Mouse (Mus musculus) layer of hippocampus, postnatal 25 days (tissue): ENCODE results near the gene Ncln. TPM values are rescaled to one million over a fixed set of nuclear protein-coding genes. Genes with fewer than 3 reads are reported as not detected.

ENCODE experiments used
- DNase-seq, 2 experiments: peaks; one replicate each; pipeline ENCODE4 v3.0.0; 2022; ENCODE audit warnings: mixed read lengths in 2 of 2, low spot score in 1 of 2; ENCODE audit errors: extremely low spot score in 1 of 2
- total RNA-seq, 2 experiments: library from RNA; stranded (reverse); gene quantifications; 2 replicates each; pipeline ENCODE4 v1.2.3; 2021

Ncln gene
- total RNA-seq, 2 experiments from 2014 or later, result 83.0 to 94.6 TPM

DNA sequence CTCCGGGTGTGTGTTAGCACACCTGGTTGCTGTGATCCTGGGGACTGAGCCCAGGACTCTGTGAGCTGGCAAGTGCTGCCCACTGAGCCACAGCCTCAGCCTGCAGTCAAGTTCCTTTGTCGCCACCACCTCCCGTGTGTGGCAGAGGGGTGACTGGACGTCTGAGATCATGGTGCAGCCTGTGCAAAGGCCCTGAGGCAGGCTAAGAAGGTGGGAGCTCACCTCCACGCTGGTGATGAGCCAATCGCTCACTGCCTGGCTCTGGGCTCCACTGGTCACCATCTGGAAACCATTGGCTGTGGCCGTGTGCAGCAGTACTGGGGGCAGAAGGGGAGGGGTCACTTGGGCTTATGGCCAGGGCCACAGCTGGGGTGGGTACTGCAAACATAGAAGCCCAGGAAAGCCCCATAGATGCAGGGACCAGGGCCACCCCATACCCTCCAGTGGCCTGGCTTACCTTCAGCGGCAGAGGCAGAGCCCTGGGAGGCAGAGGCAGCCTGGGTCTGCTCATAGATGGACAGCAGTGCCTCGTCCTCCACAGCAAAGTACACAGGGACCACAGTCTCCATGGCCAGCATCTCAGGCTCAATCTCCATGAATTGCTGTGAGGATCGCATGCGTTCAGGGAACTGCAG is 3.5 kb downstream of the Ncln start:
- DNase-seq, result no peak

DNA sequence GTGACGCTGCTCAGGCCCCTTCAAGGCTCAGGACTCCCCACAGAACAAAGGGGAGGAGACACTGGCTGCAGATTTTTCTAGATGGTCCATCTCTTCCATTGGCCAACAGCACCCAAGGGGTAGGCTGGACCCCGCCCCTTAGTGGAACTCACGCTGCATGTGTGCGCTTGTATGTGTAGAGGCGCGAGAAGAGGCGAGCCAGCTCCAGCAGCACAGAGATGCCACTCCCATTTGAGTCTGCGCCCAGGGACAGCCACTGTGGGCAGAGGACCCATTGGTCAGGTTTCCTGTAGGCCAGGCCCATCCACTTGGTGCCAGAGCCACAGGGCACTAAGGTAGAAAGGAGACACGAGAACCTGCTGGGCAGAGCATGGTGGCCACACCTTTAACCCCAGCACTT is 5.2 kb downstream of the Ncln start:
- no peak for DNase-seq

DNA sequence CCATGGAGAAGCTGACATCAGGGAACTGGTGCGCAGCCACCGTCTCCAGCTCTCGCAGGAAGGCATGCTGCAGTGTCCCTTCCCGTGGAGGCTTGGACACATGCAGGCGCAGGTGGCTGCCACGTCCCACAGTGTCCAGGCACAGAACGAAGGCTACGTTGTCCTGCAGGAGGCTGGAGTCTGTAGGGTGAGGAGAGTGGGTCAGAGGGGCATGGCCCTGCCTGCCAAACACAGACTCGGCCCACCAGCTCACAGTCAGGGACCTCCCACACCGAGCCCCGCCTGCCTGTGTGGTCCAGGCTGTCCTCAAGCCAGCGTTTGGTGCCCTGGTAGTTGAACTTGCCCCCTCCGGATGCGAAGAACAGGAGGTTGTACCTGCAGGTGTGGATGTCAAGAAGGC is 6.3 kb downstream of the Ncln start:
- no peak for DNase-seq

DNA sequence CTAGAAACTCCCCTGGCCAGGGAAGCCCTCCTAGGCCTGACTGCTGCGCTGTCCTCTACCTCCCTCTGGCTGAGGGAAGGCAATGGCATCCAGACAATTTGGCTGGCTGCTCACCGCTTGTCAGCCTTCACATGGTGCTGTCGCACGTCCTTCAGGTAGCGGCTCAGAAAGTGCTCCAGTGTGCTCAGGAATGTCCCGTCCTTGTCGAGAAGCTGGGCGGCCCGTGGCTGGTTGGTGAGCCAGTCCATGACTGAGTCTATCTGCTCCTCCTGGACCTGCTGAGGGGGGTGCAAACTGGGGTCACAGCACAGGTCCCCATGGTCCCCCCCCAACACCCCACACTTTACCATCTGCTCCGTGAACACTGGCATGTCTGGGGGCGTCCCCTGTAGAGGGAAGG is 8.1 kb downstream of the Ncln start:
- DNase-seq, result no peak

DNA sequence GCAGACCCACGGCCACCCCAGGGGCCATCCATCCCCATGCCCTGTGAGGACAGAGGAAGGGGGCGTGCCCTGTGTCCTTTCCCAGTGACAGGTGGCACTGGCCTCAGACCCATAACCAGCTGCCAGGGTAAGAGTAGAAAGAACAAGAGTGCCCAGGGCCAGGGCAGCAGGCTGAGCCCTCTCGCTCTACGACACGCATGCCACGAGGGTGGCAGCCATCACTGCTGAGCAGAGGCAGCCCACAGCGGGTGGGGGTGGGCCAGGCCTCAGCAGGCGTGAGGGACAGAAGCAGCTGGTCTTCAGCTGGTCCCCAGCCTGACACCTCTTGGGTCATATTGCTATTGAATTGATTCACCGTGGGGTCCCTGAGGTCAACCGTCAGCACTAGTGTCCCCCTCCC is 9.7 kb downstream of the Ncln start:
- no peak for DNase-seq

DNA sequence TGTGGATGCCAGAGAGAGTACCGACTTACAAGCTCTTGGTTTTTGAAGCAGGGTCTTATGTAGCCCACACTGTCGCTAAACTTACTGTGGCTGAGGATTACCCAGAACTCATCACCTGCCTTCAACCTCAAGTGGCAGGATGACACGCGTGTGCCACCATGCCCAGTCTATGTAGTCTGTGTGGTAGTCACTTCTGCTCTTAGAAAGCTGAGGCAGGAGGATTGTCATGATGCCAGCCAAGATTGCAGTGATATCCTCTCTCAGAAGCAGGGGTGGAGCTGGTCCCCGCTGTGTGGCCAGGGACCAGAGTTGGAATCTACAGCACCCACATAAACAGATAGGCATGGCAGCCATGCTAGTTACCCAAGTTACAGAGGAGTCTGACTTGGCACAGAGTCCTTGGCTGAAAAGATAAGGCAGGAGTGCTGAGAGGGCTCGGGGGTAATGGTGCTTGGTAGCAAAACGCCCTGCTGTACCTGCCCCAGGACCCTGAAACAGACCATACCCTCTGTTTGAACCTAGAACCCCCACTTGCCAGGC is 10.6 kb downstream of the Ncln start:
- DNase-seq, result no peak

DNA sequence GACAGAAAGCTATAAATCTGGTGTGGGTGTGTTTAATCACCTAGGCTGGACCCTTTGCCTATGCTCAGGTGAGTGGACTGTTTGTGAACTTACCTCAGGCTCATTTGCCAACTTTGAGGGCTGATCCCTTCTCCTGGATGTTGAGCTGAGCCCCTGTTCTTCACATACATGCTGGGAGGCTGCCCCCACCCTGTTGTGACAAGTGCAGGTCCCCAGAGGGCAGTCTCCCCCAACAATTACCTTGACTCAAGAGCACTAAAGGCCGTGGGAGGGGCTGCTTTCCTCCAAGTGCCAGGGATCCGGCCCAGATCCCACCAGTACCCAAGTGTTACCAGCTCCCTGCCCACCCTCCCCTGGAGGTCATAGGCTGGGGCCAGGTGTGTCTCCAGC is 11.1 kb downstream of the Ncln start:
- DNase-seq, result no peak

DNA sequence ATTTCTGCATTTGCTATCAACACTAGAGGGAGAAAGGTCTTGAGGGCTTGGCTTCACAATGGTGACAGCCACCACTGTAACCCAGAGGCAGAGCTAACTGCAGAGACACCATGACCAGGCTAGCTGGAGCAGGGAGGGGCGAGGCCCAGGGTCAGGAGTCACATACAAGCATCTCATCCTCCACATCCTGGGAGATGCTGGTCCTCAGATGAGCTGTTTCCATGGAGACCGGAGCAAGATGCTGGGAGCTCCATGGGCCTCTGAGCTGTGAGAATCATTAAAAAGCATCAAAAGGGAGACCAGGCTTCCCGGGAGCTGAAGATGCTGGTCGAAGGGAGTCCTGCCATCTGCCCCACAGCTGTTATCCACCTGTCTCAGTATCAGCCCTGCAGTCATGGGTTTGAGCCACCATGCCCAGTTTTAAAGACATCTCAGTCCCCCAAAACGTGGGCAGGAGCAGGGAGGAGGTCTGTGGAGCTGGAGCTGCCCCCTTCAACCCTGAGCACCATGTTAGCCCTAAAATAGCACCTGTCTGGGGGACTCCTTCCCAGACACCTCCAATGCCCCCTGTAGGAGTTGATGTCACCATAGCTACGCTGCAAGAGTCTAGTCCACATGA is 11.6 kb downstream of the Ncln start:
- DNase-seq, result no peak

DNA sequence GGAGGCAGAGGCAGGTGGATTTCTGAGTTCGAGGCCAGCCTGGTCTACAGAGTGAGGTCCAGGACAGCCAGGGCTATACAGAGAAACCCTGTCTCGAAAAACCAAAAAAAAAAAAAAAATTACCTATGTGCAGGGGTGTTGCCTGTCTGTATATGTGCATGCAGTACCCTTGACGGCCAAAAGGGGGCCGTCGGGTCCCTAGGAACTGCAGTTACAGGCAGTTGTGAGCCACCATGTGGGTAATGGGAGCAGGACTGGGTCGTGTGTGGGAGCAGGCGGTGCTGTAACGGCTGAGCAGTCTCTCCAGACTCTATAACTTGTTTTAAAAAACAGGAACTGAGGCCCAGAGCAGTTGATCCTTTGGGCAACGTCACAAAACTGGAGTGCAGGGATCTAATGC is 12.2 kb downstream of the Ncln start:
- DNase-seq, result no peak

DNA sequence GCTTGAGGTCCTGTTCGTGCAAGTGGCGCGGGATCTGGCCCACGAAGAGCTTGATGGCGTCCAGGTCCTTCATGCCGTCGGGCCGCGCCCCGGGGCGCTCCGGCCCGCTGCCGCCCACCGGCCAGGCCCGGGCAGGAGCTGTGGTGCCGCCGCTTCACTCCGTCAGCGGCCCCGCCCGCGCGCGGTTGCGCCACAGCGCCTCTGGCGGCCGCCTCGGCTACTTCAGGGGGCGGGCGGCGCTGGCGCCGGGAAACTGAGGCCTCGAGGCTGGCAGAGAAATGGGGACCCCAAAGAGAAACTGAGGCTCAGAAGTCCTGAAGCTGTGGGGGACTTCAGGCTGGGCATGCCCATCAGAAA is 13.7 kb downstream of the Ncln start, which contains the start of gene Celf5:
Celf5 (minus strand) TSS at position 177 of the 357 bp plus-strand sequence.
- DNase-seq, result peak; percentile 72 to 74

DNA sequence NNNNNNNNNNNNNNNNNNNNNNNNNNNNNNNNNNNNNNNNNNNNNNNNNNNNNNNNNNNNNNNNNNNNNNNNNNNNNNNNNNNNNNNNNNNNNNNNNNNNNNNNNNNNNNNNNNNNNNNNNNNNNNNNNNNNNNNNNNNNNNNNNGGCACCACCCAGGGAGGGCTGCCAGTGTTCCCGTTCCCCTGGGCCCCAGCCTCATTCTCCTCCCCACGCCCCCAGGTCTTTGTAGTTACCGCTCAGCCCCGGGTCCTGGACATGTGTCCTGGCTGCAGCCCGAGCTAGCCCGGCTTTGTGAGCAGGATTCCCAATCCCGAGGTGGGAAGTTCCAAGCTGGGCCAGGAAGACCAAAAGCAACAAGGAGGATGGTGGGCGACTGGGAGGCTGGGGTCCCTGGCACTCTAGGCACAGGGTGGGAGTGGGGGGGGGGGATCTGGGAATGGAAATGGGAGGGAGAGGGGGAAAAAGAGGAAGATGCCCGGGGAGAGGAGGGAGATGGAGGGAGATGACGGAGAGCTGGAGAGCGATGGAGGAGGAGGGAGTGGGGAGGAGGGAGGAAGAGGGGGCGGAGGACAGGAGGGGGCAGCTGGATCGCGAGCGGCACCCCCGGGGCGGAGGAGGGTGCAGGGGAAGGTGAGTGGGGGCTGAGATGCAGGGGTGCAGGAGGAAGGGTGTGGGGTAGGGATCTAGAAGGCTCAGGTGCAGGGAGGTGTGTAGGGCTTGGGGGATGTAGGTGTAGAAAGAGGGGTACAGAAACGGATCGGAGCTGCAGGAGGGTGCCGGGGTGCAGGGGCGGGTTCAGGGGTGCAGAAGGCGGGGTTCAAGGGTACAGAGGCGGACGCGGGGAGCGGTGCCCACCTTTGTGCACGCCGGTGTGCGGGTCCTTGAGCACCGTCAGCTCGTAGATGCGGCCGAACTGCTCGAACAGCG is 14.3 kb downstream of the Ncln start:
- no peak for DNase-seq

DNA sequence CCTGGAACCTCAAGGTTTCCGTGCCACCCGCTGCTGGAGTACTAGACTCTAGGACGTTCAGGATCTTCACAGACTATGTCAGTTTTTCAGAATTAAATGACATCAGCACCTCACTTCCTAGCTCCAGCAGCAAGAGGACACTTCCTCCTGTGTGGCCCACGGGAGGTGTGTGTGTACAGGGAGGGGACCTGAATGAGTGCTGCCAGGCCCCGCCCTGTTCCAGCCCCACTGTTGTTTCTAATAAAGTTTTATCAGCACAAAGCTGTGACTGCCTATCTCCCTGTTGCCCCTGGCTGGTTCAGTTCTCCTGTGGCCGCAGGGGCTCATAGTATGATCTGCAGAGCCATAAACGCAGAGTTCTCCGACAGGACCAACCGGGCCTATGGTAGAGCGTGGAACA is 21.7 kb downstream of the Ncln start:
- DNase-seq, result no peak

DNA sequence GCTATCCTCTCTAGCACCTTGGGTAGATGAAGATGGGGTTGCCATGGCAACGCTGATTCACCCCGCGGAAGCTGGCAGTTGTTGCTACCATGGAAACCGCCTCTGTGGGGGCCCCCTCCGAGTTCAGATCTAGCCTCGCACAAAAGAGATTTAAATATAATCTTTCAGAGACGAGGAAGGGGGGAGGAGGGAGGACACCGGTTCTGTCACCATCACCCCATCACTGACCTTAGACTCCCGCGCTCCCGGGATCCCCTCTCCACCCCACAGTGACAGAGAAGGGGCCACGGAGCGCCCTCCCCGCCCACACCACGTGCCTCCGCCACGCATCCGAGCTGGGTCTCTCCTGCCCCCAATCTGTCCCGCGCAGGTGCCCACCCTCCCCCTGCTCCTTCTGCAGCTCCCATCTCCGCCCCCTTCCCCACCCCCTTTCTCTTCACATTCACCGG is 23.2 kb downstream of the Ncln start:
- peak in 1 of 2 experiments; percentile 71 for DNase-seq

DNA sequence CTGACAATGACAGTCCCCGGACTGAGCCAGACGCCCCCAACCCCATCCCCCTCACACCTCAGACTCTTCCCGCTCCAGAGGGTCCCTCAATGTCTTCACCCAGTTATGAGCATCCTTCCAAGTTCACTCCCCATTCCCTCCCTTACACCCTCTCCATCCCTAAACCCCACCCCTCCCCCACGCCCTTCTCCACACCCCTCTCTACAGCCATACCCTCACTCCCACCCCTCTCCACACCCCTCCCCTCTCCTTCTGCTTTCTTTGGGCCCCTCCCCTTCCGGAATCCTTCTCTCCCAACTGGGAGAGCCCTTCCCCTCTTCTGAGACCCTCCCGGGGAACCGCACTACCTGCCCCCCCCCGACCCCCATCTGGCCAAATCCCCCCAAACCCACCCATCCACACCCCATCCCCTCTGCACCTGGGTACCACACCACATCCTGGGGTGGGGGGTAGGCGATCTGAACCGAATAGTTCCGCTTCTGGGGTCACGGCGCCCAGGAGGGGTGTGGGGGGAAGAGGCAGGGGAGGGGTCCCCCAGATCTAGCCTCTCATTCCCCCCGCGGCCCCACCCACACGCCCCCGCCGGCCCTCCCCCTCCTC is 23.7 kb downstream of the Ncln start:
- DNase-seq, result no peak

DNA sequence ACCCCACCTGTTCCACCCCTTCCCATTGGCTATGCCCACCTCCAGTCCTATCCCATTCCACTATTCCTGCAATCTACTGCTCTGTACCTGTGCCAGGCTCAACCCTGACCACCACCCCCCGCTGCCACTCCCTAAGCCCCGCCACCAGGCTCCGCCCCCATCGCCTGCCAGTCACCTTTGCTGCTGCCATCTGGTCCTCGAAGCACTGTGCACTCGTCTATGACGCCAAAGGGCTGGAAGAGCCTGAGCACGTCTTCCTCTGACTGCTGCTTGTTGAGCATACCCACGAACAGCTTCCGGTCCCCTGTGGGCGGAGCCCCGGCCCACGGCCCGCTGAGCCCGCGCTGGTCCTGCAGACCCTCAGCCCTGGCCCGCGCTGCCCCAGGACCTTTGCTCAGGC is 25.7 kb downstream of the Ncln start:
- DNase-seq, result no peak

DNA sequence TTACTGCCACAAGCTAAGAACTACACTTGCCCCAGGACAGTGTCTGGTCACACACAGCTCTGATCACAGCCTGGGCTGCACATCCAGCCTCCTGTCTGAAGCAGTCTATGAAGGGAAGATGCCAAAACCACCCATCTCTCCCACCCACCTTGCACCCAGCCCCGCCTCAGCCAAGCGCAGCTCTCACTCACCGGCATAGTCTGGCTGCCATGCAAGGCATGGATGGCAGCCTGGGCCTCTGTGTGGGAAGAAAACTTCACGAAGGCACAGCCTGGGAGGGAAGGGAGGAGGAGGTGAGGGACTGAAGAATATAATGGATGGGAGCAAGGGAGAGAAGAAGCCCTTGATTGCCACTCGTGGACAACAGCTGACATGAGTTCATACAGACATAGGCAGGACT is 26.9 kb downstream of the Ncln start:
- no peak for DNase-seq

DNA sequence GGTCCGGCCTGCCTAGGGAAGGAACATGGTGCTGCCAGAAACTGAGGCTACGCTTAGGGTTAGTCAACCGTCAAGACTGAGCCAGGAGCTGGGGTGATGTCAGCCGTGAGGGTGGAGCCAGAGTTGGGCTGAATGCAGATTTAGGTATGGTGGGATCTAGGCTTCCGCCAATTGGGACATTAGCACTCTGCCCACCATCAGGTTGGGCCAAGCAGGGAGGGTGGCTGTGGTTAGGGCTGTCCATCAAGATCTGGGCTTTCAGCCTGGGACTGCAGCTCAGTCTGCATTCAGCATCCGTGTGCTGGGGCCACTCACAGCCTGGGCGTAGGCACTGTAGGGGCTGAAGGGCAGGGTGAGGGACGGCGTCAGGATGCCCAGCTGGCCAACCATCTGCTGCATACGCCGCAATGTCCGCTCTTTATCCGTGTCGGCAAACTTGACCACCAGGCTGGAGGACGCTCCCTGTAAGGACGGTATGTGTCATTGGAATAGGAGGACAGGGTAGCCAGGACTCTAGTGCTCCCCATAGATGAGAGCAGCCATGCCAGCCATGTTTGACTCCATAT is 28.4 kb downstream of the Ncln start:
- DNase-seq, result peak in 1 of 2 experiments; percentile 5

DNA sequence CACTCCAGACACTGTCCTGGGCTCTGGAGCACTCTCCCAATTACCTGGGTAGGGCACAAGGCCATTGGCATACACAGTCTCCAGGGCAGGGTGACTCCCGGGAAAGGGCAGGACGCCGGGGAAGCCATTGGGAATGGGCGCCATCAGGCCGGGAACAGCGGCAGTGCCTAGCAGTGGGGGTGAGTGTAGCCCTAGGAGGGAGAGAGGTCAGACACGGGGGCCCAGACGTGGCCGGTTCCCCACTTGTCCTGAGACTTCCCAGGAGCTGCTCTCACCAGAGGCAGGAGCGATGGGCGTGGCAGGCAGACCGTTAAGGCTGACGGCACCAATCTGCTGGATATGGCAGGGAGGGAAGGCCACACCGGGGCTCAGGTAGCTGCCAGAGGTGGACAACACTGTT is 29.3 kb downstream of the Ncln start:
- peak in 1 of 2 experiments; percentile 3 for DNase-seq

DNA sequence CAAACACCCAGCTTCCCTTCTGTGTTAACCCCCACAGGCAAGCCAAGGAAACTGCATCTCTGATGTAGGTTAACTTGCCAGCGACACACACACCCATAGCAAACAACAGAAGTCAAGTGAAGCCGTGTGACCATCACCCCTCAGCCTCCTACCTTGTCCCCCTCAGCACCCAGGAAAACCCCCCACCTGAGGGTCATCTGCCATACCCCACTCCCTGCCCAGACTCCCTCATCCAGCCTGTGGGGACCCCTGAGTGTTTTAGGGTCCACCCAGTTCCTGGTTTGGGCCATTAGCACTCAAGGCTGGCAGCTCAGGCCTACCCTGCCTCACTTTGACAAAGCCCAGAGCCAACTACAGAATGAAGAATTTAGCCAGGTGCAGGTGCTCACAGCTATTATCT is 30.1 kb downstream of the Ncln start:
- DNase-seq, result no peak

DNA sequence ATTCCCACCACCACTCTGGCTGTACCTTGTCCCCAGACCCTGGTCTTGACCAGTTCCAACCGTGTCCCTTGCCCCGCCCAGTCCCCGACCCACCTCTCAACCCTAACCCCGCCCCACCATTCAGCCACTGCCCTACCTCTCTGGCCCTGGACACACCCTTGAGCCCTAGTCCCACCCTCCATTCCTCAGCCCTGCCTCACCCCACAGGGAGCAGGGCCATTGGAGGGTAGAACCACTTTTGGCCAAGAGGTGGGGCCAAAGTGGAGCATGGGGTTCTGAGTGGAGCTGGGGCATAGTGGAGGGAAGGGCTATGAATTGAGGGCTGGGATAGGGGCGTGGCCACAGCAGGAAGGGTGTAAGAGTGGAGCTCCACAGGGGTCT is 30.9 kb downstream of the Ncln start:
- DNase-seq, result peak; percentile 6 to 9
